Mouse (Mus musculus) stomach, embryonic 16.5 days (tissue): Measurements from ENCODE around the gene Rab31. TPM values are rescaled to one million over a fixed set of nuclear protein-coding genes. Genes with fewer than 3 reads are reported as not detected.

ENCODE experiments used
- ATAC-seq: fragments of 200-750 bp; cut with Nextera tagmentation; 2 replicates; pipeline ENCODE4 v1.8.0; 2017; ENCODE audit warnings: moderate number of reproducible peaks, moderate TSS enrichment; ENCODE audit not compliant: insufficient read depth, low FRiP score
- H3K27ac ChIP-seq: fragments of 300-500 bp; sonication (generic); 2 replicates; pipeline ENCODE4 v1.5.1; 2014; ENCODE audit warnings: low read length
- H3K27me3 ChIP-seq: fragments of 300-500 bp; sonication (generic); 2 replicates; pipeline ENCODE4 v1.6.1; 2014; ENCODE audit warnings: low read length, control low read depth, mixed read lengths; ENCODE audit not compliant: control insufficient read depth, insufficient read depth
- H3K36me3 ChIP-seq: fragments of 300-500 bp; sonication (generic); 2 replicates; pipeline ENCODE4 v1.6.1; 2014; ENCODE audit warnings: low read length; ENCODE audit not compliant: control insufficient read depth, insufficient read depth
- H3K4me1 ChIP-seq: fragments of 300-500 bp; sonication (generic); 2 replicates; pipeline ENCODE4 v1.6.1; 2014; ENCODE audit warnings: low read length, control low read depth, mixed read lengths; ENCODE audit not compliant: control insufficient read depth, insufficient read depth
- H3K4me2 ChIP-seq: fragments of 300-500 bp; sonication (generic); 2 replicates; pipeline ENCODE4 v1.6.1; 2014; ENCODE audit warnings: low read depth, low read length, mixed read lengths
- H3K4me3 ChIP-seq: fragments of 300-500 bp; sonication (generic); replicated peaks from 2 replicates; pipeline ENCODE4 v1.5.1; 2014; ENCODE audit warnings: mild to moderate bottlenecking, low read length
- H3K9ac ChIP-seq: fragments of 300-500 bp; sonication (generic); 2 replicates; pipeline ENCODE4 v1.6.1; 2014; ENCODE audit warnings: low read length
- H3K9me3 ChIP-seq: fragments of 300-500 bp; sonication (generic); replicated peaks from 2 replicates; pipeline ENCODE4 v1.6.1; 2016; ENCODE audit warnings: low read length, control low read depth; ENCODE audit not compliant: control insufficient read depth
- WGBS: fragments of 180-500 bp; shearing (Covaris S2); extraction: QIAGEN DNeasy Blood & Tissue Kit; methylation state at CpG from one replicate; pipeline ENCODE4 v1.1.7; 2014; 5-methylcytosine and 5-hydroxymethylcytosine counted together
- polyA plus RNA-seq: library from polyadenylated mRNA; unstranded; fragments of >200 nt; fragmentation: Nextera tagmentation; extraction: Ambion mirVana; gene quantifications from 2 replicates; pipeline ENCODE4 v1.2.1, GENCODE M21; 2015

Gene Rab31
- polyA plus RNA-seq, 1 experiment from 2014 or later, result 34.6 TPM

DNA sequence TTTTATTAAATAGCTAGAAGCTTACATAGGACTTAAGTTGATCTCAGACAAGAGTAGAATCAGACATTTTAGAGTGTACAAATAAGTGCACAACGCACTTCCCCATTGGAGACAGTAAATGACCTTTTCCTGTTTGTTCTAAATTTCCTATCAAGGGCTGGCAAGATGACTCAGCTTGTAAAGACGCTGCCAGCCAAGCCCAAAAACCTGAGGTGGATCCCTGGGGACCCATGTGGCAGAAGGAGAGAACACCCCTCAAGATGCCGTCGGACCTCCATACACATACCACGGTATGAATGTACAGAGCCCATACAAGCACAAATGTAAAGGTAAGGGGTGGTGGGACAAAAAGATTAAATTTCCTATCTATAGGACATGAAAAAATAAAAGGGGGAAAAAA is 35.4 kb downstream of the Rab31 start:
- Histone ChIP-seq H3K4me3 (no peak overlapping the region), H3K27ac (no peak overlapping the region), H3K36me3 (no peaks in the 10 kb centered on the region), H3K4me2 (no peak overlapping the region), H3K27me3 (no peaks in the 10 kb centered on the region), H3K9ac (no peak overlapping the region), H3K9me3 (no peaks in the 10 kb centered on the region), H3K4me1 (no peaks in the 10 kb centered on the region)
- WGBS, result 72% methylated on average over 5 of the region's 5 CpGs
- no peak for ATAC-seq

DNA sequence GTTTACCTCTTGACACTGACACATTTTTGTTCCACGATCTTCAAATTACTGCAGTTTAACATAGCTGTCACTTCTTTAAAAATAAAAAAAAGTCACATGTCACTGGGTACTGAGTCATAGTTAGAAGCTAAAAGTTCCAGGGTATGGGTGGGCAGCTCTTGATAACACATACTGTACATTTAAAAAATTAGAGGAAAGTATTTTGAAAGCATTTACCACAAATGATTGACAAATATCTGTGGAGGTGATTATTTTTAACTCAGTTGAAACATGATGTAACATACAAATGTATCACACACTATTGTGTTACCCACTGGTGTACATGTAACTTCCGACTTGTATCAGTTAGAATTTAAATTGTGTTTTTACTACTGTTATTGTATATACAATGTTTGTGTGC is 37.5 kb downstream of the Rab31 start:
- Histone ChIP-seq H3K9me3 (no peaks in the 10 kb centered on the region), H3K27ac (no peak overlapping the region), H3K4me2 (no peak overlapping the region), H3K9ac (no peak overlapping the region), H3K4me3 (no peak overlapping the region), H3K27me3 (no peaks in the 10 kb centered on the region), H3K4me1 (no peaks in the 10 kb centered on the region), H3K36me3 (no peaks in the 10 kb centered on the region)
- no peak for ATAC-seq
- 89% methylated on average over 2 of the region's 2 CpGs for WGBS

DNA sequence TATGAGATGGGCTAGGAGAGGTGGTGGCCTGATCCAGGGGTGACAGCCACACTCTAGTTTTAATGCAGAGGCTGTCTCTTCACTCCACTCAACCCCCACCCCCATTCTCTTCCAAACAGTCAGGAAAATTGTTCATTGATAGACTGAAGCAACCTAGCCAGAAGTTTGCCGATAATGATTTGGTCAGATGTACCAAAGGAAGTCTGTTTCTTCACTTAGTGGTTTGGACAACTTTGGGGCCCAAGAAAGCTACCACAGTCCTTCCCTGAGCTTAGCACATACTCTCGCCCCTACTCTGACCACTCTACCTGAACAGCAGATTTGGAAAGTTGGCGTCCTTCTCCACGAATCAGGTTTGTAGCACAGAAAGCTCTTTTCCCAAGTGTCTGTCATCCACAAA is 39.9 kb downstream of the Rab31 start:
- Histone ChIP-seq H3K27me3 (no peaks in the 10 kb centered on the region), H3K4me1 (no peaks in the 10 kb centered on the region), H3K4me3 (no peak overlapping the region), H3K27ac (no peak overlapping the region), H3K36me3 (no peaks in the 10 kb centered on the region), H3K9ac (no peak overlapping the region), H3K4me2 (no peak overlapping the region), H3K9me3 (no peaks in the 10 kb centered on the region)
- 83% methylated on average over 4 of the region's 4 CpGs for WGBS
- ATAC-seq, result no peak

DNA sequence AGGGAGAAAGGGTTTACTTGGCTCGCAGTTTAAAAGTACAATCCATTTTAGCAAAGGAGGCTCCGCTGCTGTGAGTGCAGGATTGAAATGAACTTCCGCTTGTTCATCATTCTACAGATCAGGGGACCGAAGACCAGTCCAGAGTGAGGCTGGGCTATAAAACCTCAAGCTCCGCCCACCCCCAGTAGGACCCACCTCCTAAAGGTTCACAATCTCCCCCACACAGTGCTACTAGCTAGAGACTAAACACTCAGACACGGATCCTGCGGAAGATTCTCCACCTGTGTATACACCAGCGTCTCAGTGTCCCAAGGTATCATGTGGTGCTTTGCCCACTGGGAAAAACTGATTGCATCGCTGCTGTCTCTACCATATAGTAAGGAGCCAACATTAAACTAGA is 40.8 kb downstream of the Rab31 start:
- Histone ChIP-seq H3K9ac (no peak overlapping the region), H3K36me3 (no peaks in the 10 kb centered on the region), H3K4me2 (no peak overlapping the region), H3K4me3 (no peak overlapping the region), H3K9me3 (no peaks in the 10 kb centered on the region), H3K27ac (no peak overlapping the region), H3K4me1 (no peaks in the 10 kb centered on the region), H3K27me3 (no peaks in the 10 kb centered on the region)
- 88% methylated on average over 9 of the region's 9 CpGs for WGBS
- no peak for ATAC-seq

- Histone ChIP-seq H3K4me3 (no peak overlapping the region), H3K9me3 (no peaks in the 10 kb centered on the region), H3K4me2 (no peak overlapping the region), H3K27ac (peak overlapping the region; percentile 46; the same call in 1 of the 2 replicates), H3K27me3 (no peaks in the 10 kb centered on the region), H3K9ac (no peak overlapping the region), H3K4me1 (no peaks in the 10 kb centered on the region), H3K36me3 (no peaks in the 10 kb centered on the region)
- no peak for ATAC-seq
- WGBS, result 70% methylated on average over 16 of the region's 16 CpGs
Observed at GRCm38 (mm10) chr17:65729945-65730741, 42.4 kb downstream of the Rab31 start.

DNA sequence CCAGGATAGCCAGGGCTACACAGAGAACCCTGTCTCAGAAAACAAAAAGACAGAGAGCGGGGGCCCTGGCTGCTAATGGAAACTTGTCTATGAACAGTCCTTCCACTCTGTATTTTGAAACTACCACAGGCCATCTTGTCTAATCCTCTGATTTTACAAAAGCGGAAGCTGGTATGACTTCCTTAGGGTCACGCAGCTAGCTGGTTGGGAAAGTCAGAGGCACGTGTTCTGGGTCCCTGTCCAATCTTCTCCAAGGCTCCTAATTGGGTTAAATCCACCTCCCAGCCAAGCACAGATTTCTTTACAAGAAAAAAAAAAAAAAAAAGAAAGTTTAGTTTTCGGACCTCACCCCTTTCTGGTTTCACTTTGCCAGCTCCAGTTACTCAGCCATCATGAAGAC is 45.8 kb downstream of the Rab31 start:
- Histone ChIP-seq H3K9me3 (no peaks in the 10 kb centered on the region), H3K36me3 (no peaks in the 10 kb centered on the region), H3K4me3 (no peak overlapping the region), H3K27ac (no peak overlapping the region), H3K4me2 (no peak overlapping the region), H3K4me1 (peaks cover 5% of the 10 kb centered on the region; the same call in 1 of the 2 replicates), H3K9ac (no peak overlapping the region), H3K27me3 (no peaks in the 10 kb centered on the region)
- ATAC-seq, result no peak
- WGBS, result 81% methylated on average over 5 of the region's 5 CpGs

- Histone ChIP-seq H3K4me2 (no peak overlapping the region), H3K9ac (no peak overlapping the region), H3K4me3 (no peak overlapping the region), H3K27me3 (no peaks in the 10 kb centered on the region), H3K9me3 (no peaks in the 10 kb centered on the region), H3K27ac (no peak overlapping the region), H3K36me3 (no peaks in the 10 kb centered on the region), H3K4me1 (peaks cover 5% of the 10 kb centered on the region; the same call in 1 of the 2 replicates)
- 82% methylated on average over 6 of the region's 6 CpGs for WGBS
- no peak for ATAC-seq
Observed at GRCm38 (mm10) chr17:65726274-65726673, 46.3 kb downstream of the Rab31 start.

DNA sequence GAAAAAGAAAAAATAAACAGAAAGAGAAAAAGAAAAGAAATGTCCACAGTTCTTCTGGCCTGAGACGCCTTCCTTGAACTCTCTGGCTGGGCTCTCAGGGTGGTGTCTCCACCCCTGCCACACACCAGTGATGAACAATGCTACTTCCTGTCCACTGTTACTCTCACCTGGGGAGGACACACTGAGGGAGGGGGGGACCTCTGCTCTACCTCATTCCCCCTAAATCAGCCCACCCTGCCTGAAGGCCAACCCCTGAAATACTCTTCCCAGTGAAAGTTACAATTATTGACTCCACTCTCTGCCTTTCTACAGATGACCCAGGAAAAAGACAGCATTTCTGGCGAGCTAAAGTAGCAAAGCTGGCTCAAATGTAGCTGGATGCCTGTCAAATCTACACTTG is 46.7 kb downstream of the Rab31 start:
- ATAC-seq, result no peak
- 69% methylated on average over 2 of the region's 2 CpGs for WGBS
- no peak overlapping the region for H3K4me2 ChIP-seq
- peaks cover 5% of the 10 kb centered on the region; the same call in 1 of the 2 replicates for H3K4me1 ChIP-seq
- H3K9ac ChIP-seq, result no peak overlapping the region
- no peaks in the 10 kb centered on the region for H3K9me3 ChIP-seq
- H3K4me3 ChIP-seq, result no peak overlapping the region
- no peaks in the 10 kb centered on the region for H3K36me3 ChIP-seq
- H3K27ac ChIP-seq, result no peak overlapping the region
- H3K27me3 ChIP-seq, result no peaks in the 10 kb centered on the region

GRCm38 (mm10) chr17:65725381-65725780 is 47.2 kb downstream of the Rab31 start:
- H3K4me2 ChIP-seq, result no peak overlapping the region
- no peaks in the 10 kb centered on the region for H3K27me3 ChIP-seq
- ATAC-seq, result no peak
- H3K9ac ChIP-seq, result no peak overlapping the region
- no peak overlapping the region for H3K27ac ChIP-seq
- peaks cover 5% of the 10 kb centered on the region; the same call in 1 of the 2 replicates for H3K4me1 ChIP-seq
- H3K9me3 ChIP-seq, result no peaks in the 10 kb centered on the region
- H3K4me3 ChIP-seq, result no peak overlapping the region
- no peaks in the 10 kb centered on the region for H3K36me3 ChIP-seq
- WGBS, result 71% methylated on average over 8 of the region's 8 CpGs
